In the genomic region with DNA sequence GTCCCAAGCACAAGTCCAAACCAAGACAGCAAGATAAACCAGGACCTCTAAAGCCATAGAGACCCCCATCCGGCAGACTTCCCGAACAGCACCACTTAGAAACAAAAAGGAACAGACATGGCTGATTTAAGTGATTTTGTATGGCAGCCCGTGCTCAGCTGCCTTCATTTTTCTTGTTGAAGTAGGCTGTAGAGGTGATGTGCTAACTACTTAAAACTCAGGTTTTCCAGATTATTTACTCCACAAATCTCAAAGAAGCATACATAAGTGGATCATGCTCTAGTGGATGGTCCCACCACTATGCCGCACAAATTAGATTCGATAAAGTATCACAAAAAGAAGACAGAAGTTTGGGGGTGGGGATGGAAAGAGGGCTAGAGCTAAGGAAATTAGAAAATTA, we compare ENCODE assay signal across 30 mouse cellular contexts. TPM values are rescaled to one million over a fixed set of nuclear protein-coding genes. Genes with fewer than 3 reads are reported as not detected.
"Had no signal": no experiment of that assay in that cellular context is flagged by ENCODE, and none has a peak within 500 bp of the region (broad histone marks: within the 10 kb centered on the region; RNA-seq: fewer than 3 reads in every experiment).

A gene (minus strand): TSS at position 101 of the 400 bp plus-strand sequence.

- H3K9ac ChIP-seq: forebrain, postnatal 0 days; heart, embryonic 12.5 days; hindbrain, embryonic 12.5 days; hindbrain, embryonic 14.5 days; intestine, embryonic 15.5 days; limb, embryonic 13.5 days; limb, embryonic 15.5 days had no signal

- H3K4me1 ChIP-seq: heart, embryonic 10.5 days; heart, embryonic 12.5 days; hindbrain, embryonic 10.5 days; hindbrain, embryonic 12.5 days; intestine, embryonic 15.5 days; limb, embryonic 13.5 days; limb, embryonic 15.5 days had no signal

- H3K4me3 ChIP-seq: heart, embryonic 10.5 days; heart, embryonic 12.5 days; hindbrain, embryonic 10.5 days; hindbrain, embryonic 12.5 days; intestine, embryonic 15.5 days; layer of hippocampus, adult 2 months; limb, embryonic 13.5 days; limb, embryonic 15.5 days had no signal

- ATAC-seq: forebrain, postnatal 0 days; hindbrain, embryonic 16.5 days; inflammation-experienced regulatory T-cells, adult 6 months; intestine, embryonic 15.5 days; intestine, postnatal 0 days had no signal

- H3K36me3 ChIP-seq: heart, embryonic 10.5 days; heart, embryonic 12.5 days; hindbrain, embryonic 10.5 days; hindbrain, embryonic 12.5 days; intestine, embryonic 15.5 days; limb, embryonic 13.5 days; limb, embryonic 15.5 days had no signal

- H3K27ac ChIP-seq: heart, embryonic 10.5 days; hindbrain, embryonic 10.5 days; hindbrain, embryonic 12.5 days; hindbrain, embryonic 14.5 days; intestine, embryonic 15.5 days; layer of hippocampus, adult 2 months; limb, embryonic 13.5 days; limb, embryonic 15.5 days had no signal

- H3K4me2 ChIP-seq: heart, embryonic 12.5 days; hindbrain, embryonic 12.5 days; hindbrain, embryonic 14.5 days; intestine, embryonic 15.5 days; limb, embryonic 13.5 days; limb, embryonic 15.5 days had no signal

- DNase-seq: forebrain, postnatal 0 days; gastrocnemius, postnatal 14 days; heart, adult 18-20 months; heart, postnatal 10 days; heart, postnatal 4 days; kidney, adult 18-20 months; kidney, adult 8-10 months; kidney, postnatal 10 days; kidney, postnatal 25 days; kidney, postnatal 4 days; layer of hippocampus, adult 9-11 months; layer of hippocampus, postnatal 36 days; left cerebral cortex, postnatal 4 days had no signal

- H3K9me3 ChIP-seq: heart, embryonic 10.5 days; heart, embryonic 12.5 days; hindbrain, embryonic 10.5 days; hindbrain, embryonic 12.5 days; intestine, embryonic 15.5 days; limb, embryonic 13.5 days; limb, embryonic 15.5 days had no signal

- H3K27me3 ChIP-seq: heart, embryonic 12.5 days; hindbrain, embryonic 12.5 days; intestine, embryonic 15.5 days; limb, embryonic 13.5 days; limb, embryonic 15.5 days had no signal

RNA-seq across cellular contexts. Expression of the gene that starts here (rescaled TPM):
- polyA plus RNA-seq: forebrain, postnatal 0 days; heart, embryonic 10.5 days; heart, embryonic 12.5 days; heart, embryonic 14.5 days; heart, embryonic 16.5 days; hindbrain, embryonic 10.5 days; hindbrain, embryonic 12.5 days; hindbrain, embryonic 14.5 days; hindbrain, embryonic 16.5 days; inflammation-experienced regulatory T-cells, adult 6 months; intestine, embryonic 15.5 days; intestine, postnatal 0 days; kidney, embryonic 14.5 days; kidney, embryonic 16.5 days; limb, embryonic 11.5 days; limb, embryonic 13.5 days; limb, embryonic 15.5 days had no signal
